Mouse (Mus musculus): ENCODE results near the gene Smad3.

- no peak for TF ChIP-seq CTCF (IDR thresholded peaks at IDR 0.05; ENCODE audit: control insufficient read depth, insufficient read depth, insufficient read length)
- TF ChIP-seq CEBPB (IDR thresholded peaks at IDR 0.05; ENCODE audit: low read depth) = no peak
- TF ChIP-seq MYOG (IDR thresholded peaks at IDR 0.05; ENCODE audit: control insufficient read depth, extremely low read depth, insufficient read length) = no peak
- TF ChIP-seq FOSL1 (IDR thresholded peaks at IDR 0.05; ENCODE audit: insufficient read depth, low read length, poor library complexity, severe bottlenecking) = no peak
- no peak for TF ChIP-seq MAX (IDR thresholded peaks at IDR 0.05)
- no peak for TF ChIP-seq USF1 (IDR thresholded peaks at IDR 0.05; ENCODE audit: low read depth)
These were observed 112.7 kb downstream of the Smad3 start for GRCm38 (mm10) chr9:63645084-63645483.
